ENCODE assay signal across 15 mouse cellular contexts in the genomic region with DNA sequence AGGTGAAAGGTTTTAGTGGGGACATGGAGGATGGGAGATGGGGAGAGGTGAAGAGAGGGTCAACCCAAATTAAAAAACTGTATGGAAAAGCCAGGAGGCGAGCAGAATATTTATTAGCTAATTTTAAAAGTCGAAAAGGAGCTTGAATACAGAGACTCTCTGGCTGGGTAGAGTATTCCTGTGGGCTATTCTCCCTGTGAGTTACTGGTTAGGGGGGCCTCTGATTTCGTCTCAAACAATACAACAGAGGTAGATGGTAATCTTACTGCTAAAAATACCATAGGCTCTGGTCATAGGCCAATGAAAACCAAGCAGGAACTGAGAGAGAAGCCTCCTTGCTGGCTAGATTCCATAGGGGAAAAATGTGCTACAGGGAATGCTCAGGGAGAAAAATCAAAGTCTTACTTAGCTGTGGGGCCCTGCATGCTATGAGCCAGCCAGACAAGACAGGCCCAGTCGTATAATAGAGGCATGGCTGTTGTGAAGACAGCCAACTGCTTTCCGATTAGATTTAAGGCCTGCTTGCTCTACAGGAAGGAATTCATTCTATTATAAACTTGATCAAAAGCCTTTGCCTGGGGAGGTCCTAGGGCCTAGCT. TPM values are rescaled to one million over a fixed set of nuclear protein-coding genes. Genes with fewer than 3 reads are reported as not detected.
DNase-seq lines count a peak whose midpoint lies in the region; ATAC-seq and TF ChIP-seq lines count a peak whose summit lies in the region.
"Had no signal": no experiment of that assay in that cellular context is flagged by ENCODE, and none has a peak within 500 bp of the region (broad histone marks: within the 10 kb centered on the region; RNA-seq: fewer than 3 reads in every experiment).

No protein-coding gene starts in this region.

- 0 out of 2 replicates have a peak, but pooled peaks have one; percentile 12 for ATAC-seq in lung, embryonic 14.5 days (ENCODE audit: insufficient read depth)
- peak; percentile 59; the same call in 1 of the 2 replicates for ATAC-seq in neural tube, embryonic 12.5 days (ENCODE audit: low FRiP score, low read depth)
- ATAC-seq in erythroblast, adult 5-6 weeks (replicated peaks; ENCODE audit: low FRiP score, poor library complexity, severe bottlenecking): no peak
- no peak for ATAC-seq in granulocyte monocyte progenitor cell, adult 5-6 weeks (replicated peaks; ENCODE audit: poor library complexity, severe bottlenecking)
- ATAC-seq: Patski had no signal

- H3K9me3 ChIP-seq in lung, embryonic 14.5 days (ENCODE audit: low read depth, low read length): no peaks in the 10 kb centered on the region
- no peaks in the 10 kb centered on the region for H3K9me3 ChIP-seq in neural tube, embryonic 12.5 days
- H3K9me3 ChIP-seq: forebrain, embryonic 12.5 days had no signal

- H3K27me3 ChIP-seq in lung, embryonic 14.5 days (ENCODE audit: insufficient read depth, low read length): no peaks in the 10 kb centered on the region
- H3K27me3 ChIP-seq in neural tube, embryonic 12.5 days (replicated peaks): no peaks in the 10 kb centered on the region
- H3K27me3 ChIP-seq: forebrain, embryonic 12.5 days; Patski had no signal

- peak; percentile 51 for DNase-seq in heart, adult 11 months
- no peak for DNase-seq in heart, adult 18-20 months
- DNase-seq in lung, embryonic 14.5 days: peak; percentile 46
- DNase-seq in lung, adult 18-20 months: no peak
- DNase-seq in brain, adult 2 months (ENCODE audit: low read depth, low spot score): peak; percentile 58
- DNase-seq: cerebellum, adult 11-12 months; cerebellum, postnatal 36 days; kidney, adult 18-20 months; right cerebral cortex, postnatal 14 days had no signal

- WGBS in lung, embryonic 14.5 days: 33% methylated on average over 5 of the region's 5 CpGs
- 22% methylated on average over 5 of the region's 5 CpGs for WGBS in neural tube, embryonic 12.5 days

- no peak overlapping the region for H3K4me2 ChIP-seq in lung, embryonic 14.5 days
- H3K4me2 ChIP-seq in neural tube, embryonic 12.5 days (replicated peaks): no peak overlapping the region
- H3K4me2 ChIP-seq: forebrain, embryonic 12.5 days had no signal

- no peak for TF ChIP-seq CTCF in lung, embryonic 14.5 days (IDR thresholded peaks at IDR 0.05; ENCODE audit: low read depth)

- H3K4me1 ChIP-seq in lung, embryonic 14.5 days (ENCODE audit: insufficient read depth): peaks cover 9% of the 10 kb centered on the region; the same call in 1 of the 2 replicates
- H3K4me1 ChIP-seq in neural tube, embryonic 12.5 days: peaks cover 10% of the 10 kb centered on the region; the same call in 1 of the 2 replicates

- no peaks in the 10 kb centered on the region for H3K36me3 ChIP-seq in lung, embryonic 14.5 days (ENCODE audit: insufficient read depth)
- H3K36me3 ChIP-seq in neural tube, embryonic 12.5 days: no peaks in the 10 kb centered on the region
- H3K36me3 ChIP-seq: forebrain, embryonic 12.5 days had no signal

- H3K27ac ChIP-seq in lung, embryonic 14.5 days (ENCODE audit: low read depth): peak overlapping the region; percentile 22; the same call in 1 of the 2 replicates
- H3K27ac ChIP-seq in neural tube, embryonic 12.5 days: no peak overlapping the region
- H3K27ac ChIP-seq: forebrain, embryonic 12.5 days; layer of hippocampus, adult 2 months had no signal

- no peak overlapping the region for H3K9ac ChIP-seq in lung, embryonic 14.5 days
- H3K9ac ChIP-seq in neural tube, embryonic 12.5 days: 0 out of 2 replicates have a peak overlapping the region, but pooled peaks have one; percentile 27
- H3K9ac ChIP-seq: forebrain, embryonic 12.5 days had no signal

- H3K4me3 ChIP-seq in lung, embryonic 14.5 days (ENCODE audit: low read depth, low read length): no peak overlapping the region
- H3K4me3 ChIP-seq in neural tube, embryonic 12.5 days: no peak overlapping the region
- H3K4me3 ChIP-seq: forebrain, embryonic 12.5 days; layer of hippocampus, adult 2 months had no signal

RNA-seq across cellular contexts. Expression of gene Ust, which starts 23.0 kb away (rescaled TPM):
- 1 to 10 TPM; 1.1 to 1.9 TPM for total RNA-seq in heart, adult 18-20 months (2021)
- polyA plus RNA-seq in lung, embryonic 14.5 days (2014; fragmentation: Nextera tagmentation; extraction: Ambion mirVana): 7.6 and 8.4 TPM in 2 replicates
- polyA plus RNA-seq in neural tube, embryonic 12.5 days (2016; fragmentation: Nextera tagmentation; extraction: Ambion mirVana): 7.7 and 7.8 TPM in 2 replicates
- not detected in 2 replicates for total RNA-seq in erythroblast, adult 5-6 weeks (2015; ENCODE audit: low replicate concordance)
- total RNA-seq in erythroblast, adult 5-6 weeks (2017; ENCODE audit: low replicate concordance): not detected in 2 replicates
- 0.17 and 0.96 TPM in 2 replicates for total RNA-seq in granulocyte monocyte progenitor cell, adult 5-6 weeks (2014; fragmentation: Nextera tagmentation)
- 0.56 TPM in 1 of 2 replicates, not detected in the other for total RNA-seq in granulocyte monocyte progenitor cell, adult 5-6 weeks (2017)

Comparison
In these comparisons a context has a peak if more than half of its experiments do, and no peak if none do; other contexts are left out.
1. DNase-seq: peak in heart, adult 11 months (single experiment), lung, embryonic 14.5 days (single experiment) and brain, adult 2 months (single experiment); none in heart, adult 18-20 months (0 of 2) and lung, adult 18-20 months (0 of 2).
2. ATAC-seq: peak in lung, embryonic 14.5 days (single experiment) and neural tube, embryonic 12.5 days (single experiment); none in erythroblast, adult 5-6 weeks (single experiment) and granulocyte monocyte progenitor cell, adult 5-6 weeks (single experiment).